Mouse (Mus musculus) right cerebral cortex, postnatal 10 days (tissue): Measurements from ENCODE around the gene Gm42417.
"Not testable (repeated sequence)": the region's sequence is repeated elsewhere in the genome, so short reads cannot be mapped to it uniquely, and the experiment has no call there.

ENCODE experiments used
- DNase-seq, 2 experiments: peaks; one replicate each; pipeline ENCODE4 v3.0.0; 2021; ENCODE audit warnings: low spot score in 2 of 2

The Gm42417 gene

DNA sequence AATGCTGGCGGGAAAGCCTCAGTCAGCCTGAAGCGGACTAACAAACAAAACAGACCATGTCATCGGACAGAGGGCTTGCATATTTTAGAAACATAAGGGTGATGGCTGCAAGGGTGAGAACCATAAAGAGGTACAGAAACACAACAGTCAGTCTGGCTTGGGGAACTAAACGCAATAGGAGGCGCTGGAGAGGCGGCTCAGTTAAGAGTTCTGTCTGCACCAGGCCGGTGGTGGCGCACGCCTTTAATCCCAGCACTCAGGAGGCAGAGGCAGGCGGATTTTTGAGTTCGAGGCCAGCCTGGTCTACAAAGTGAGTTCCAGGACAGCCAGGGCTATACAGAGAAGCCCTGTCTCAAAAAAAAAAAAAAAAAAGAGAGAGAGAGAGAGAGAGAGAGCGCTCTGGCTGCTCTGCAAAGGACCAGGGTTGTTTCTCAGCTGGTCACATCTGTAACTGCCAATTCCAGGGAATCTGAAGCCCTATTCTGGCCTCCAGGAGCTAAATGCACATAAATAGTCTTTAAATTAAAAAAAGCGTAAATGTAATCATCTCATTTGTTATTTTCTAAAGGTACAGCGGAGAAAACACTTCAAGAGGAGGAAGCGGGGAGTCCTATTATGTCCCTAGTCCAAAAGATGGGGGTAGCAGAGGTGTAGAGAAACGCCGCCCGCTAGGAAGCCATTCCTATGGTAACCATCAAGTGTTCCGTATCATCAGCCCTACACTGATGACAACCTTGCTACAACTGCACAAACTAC is 6.8 kb upstream of the Gm42417 start:
- DNase-seq, result no peak

DNA sequence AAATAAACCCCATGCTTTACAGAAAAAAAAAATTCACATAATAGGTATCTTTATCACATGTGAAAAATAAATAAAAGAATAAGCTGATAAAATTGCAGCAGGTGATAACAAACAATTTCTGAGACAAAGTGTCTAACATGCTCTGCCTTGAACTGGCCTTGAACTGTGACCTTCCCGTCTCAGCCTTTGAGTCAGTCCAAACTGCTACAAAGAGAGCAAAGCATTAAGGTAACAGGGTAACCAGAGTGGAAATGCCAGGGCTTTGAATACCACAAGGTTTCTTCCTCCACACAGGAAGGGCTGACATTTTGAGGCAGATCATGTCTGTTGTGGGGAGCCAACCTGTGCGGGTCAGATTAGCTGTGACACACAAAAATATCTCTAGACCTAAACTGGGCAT is 6.2 kb upstream of the Gm42417 start:
- DNase-seq, result no peak

DNA sequence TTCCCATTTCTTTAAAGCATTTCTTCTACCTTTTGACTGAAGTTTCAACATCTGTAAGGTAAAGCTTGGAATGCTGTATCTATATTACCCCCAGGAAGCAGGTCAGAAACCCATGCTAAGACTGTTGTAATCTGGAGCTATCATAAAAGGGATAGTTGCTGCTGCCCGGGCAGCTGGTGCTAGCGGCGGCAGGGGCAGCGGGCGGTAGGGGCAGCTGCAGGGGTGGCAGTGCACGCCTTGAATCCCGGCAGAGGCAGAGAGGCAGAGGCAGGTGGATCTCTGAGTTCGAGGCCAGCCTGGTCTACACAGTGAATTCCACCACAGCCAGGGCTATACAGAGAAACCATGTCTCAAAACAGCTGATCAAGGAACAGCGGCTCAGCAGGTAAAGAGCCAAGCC is 3.7 kb upstream of the Gm42417 start:
- DNase-seq, result no peak

DNA sequence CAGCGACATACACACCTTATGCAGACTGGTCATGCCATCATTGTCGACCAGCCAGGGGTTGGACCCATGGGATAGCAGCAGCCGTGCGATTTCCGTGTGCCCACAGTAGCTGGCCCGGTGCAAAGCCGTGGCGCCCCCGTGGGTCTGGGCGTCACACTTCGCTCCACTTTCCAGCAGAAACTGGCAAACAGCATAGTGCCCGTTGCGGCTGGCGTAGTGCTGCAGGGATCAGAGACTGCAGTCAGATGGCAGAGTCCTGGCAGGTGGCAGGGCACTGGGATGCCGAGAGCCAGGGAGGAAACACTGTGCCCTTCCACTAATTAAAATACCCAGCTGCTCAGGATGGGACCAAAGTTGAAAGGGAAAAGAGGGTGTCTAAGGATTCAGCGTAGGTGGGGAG is 2.6 kb upstream of the Gm42417 start:
- no peak for DNase-seq

DNA sequence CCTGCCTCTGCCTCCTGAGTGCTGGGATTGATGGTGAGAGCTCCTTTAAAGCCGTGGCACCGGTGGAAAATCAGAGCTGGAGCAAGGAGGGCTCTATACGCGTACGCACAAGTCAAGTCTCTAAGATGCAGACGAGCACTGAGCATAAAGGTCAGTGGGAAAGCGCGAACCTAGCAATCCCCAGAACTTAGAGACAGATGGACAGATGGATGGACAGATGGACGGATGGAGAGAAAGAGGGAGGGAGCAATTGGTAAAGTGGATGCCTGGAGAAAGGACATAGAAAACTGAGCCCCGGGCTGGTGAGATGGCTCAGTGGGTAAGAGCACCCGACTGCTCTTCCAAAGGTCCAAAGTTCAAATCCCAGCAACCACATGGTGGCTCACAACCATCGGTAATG is 1.6 kb upstream of the Gm42417 start:
- DNase-seq, result no peak

DNA sequence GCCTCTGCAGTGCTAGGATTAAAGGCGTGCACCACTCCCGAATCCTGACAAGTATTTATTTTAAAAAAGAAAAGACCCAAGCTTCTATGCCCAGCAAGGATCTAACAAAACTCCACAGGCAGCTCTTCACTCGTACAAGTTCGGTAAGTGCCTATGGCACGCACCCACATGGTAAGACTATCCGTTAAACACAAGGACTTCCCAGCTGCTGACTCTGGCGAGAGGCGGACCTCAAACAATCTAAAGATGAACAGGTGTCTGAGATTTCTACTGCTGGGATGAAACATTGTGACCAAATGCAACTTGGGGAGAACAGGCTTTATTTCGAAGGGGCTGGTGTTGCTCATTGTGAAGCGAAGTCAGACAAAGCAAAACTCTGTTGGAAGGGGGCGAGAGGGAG is 903 bp upstream of the Gm42417 start:
- no peak for DNase-seq

DNA sequence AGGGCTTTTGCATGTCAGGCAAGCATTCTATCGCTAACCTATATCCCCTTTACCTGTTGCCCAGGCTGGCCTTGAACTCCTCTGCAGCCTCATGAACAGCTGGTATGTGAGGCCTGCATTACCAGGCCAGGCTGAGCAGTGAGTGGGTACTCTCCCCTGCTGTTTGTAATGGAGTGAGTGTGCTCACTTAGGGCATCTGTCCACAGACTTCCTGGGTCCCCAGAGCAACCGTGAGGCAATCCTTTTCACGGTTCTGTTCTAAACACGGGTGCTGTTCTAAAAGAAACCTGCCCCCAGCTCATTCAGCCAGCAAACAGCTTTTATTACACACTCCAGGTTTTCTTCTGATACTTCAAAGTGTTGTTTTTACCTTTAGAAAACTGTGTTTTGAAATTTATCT is 502 bp downstream of the Gm42417 start:
- DNase-seq, result no peak

DNA sequence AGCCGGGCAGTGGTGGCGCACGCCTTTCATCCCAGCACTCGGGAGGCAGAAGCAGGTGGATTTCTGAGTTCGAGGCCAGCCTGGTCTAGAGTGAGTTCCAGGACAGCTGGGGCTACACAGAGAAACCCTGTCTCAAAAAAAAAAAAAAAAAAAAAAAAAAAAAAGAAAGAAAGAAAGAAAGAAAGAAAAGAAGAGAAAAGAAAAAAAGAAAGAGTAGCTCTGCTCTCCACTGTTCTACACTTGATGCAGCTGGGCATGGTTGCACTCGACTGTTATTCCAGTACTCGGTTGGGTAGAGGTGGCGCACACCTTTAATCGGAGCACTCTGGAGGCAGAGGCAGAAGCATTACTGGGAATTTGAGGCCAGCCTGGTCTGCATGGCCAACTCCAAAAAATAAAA is 2.4 kb downstream of the Gm42417 start, which contains the start of gene Ankrd23:
Ankrd23 (minus strand) TSS at position 101 of the 400 bp plus-strand sequence.
- DNase-seq, result not testable (repeated sequence)

DNA sequence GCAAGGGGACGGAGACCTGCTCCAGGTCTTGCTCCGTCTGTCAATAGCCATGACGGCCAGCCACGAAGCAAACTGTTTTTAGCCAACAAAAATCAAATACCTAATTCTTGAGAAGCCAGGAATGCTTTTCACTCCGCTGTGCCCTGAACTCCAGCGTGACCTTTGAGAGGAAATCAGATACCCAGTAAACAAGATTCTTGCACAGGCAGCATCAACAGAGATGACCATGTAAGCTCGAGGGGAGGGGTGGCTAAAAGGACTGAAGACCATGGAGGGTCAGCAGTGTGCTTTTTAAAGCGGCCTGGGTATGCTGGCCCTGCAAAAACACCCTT is 2.9 kb downstream of the Gm42417 start:
- no peak for DNase-seq

DNA sequence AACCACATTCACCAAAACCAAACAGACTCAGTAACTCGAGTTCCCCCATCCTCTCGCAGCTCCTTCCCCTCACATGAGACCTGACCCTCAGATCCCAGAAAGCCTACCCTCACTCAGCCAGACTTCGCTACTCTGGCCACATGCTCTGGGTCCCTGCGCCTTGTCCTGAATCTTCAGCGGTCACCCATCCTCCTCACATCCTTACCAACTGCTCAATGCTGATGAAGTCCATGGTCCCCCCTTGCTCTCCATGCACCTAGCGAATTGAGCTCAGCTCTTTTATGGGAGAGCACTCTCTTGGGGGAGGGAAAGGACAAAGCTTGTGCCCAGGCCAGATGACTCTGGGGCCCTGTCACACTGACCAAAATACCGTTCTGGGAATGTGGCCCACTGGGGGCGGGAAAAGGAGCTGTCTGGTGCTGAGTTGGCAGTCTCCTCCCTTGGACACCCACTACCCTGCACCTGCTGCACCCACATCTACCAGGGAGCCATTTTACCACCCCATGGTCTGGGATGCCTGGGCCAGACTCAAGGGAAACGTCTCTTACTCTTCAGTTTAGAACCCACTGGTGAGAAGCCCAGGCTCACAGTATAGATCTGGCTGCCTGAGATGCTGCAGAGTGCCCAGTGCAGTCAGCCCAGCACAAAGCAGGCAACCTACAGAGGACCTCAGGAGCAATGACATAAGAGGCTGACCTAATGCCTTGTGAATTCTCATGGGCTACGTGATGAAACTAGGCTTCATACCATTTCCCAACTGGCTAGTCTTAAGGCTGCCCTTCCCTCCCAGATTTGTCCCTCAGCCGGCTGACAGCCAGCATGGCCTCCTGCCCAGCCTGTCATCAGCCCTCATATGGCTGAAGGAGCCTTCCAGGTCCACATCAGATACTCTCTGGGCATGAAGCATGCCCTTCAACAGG is 3.5 kb downstream of the Gm42417 start:
- no peak for DNase-seq

DNA sequence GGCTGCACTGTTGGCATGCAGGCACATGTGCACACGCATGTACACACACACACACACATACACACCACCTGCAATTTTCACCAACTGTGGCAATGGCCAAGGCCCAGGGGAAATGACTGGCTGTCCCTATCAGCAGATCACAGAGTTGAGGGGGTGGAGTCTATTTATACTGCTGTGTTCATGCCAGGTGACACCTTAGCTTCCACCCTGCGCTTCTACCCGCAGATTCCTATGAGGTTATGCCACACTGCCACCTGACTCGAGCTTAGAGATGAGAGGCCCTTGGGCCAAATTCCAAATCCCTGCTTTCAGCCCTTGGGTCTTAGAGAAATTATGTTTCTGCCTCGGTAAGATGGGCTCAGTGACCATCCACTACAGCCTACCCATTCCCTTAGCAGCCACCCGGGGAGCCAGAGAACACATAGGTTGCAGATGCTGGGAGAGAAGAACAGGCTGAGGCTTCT is 4.6 kb downstream of the Gm42417 start:
- no peak for DNase-seq

DNA sequence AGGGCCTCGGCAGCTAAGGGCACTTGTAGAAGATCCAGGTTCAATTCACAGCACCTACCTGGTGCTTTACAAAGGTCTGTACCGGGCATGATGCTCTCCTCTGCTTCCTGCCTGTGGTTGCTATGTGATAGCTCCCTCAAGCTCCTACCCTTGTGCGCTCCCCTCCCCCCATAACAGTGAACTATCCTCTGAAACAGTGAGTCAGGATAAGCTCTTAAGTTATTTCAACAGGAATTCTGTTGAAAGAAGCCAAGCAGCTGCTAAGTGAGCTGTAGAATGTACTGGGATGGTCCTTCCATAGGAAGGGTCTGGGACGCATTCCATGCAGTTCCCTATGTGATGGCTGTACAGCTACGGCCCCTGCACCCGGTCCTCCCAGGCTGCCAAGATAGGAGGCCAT is 5.7 kb downstream of the Gm42417 start:
- DNase-seq, result no peak

DNA sequence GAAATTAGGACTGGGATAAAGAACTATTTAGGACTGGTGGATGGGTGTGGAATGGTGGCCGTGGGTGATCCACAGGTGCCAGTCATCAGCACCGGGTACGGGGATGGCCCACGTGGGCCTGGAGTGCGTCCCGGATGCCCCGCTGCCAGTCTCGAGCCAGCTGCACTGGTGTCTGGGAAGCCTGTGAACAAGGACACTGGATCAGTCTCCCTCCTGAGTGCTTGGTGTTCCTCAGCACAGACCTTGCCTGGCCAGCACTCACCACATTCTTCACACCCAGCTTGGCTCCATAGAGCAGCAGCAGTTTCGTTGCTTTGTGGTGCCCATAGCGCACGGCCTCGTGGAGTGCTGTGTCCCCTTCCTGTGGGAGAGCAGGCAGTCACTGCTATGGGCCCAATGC is 7.8 kb downstream of the Gm42417 start:
- no peak for DNase-seq

DNA sequence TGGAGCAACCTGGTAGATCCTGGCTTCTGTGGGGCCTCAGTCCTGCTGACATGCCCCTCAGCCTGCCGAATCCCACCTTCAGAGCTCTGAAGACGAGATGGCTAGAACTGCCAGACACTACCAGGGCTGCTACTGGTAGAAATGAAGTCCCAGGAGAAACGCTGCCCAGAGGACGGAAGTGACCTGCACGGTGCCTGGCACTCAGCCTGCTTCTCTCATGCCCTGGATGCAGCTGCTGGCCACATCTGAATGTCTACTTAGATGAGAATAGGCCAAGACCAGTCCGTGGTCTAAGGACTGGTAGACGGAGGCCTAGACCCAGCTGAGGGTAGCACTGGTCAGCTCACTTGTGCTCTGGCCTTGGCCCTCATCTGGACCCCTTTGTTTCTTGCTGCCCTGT is 8.3 kb downstream of the Gm42417 start:
- no peak for DNase-seq

DNA sequence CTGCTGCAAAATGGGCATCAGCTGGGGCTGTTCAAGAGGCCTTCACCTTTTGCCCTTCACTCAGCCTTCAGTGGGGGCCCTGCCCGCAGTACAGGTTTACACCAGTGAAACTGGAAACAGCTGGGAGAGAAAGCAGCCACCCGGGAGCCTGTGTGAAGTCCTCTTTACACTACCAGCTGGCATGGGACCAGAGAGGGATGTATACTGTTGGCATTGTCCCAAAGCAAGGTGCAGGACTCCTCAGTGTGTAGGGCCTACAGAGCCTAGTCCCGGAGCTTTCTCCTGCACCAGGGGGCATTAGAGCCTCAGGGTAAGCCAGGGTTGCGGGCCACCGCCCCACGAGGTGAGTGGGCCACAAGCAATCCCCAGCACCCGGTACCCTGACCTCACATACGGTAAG is 8.7 kb downstream of the Gm42417 start:
- no peak for DNase-seq

DNA sequence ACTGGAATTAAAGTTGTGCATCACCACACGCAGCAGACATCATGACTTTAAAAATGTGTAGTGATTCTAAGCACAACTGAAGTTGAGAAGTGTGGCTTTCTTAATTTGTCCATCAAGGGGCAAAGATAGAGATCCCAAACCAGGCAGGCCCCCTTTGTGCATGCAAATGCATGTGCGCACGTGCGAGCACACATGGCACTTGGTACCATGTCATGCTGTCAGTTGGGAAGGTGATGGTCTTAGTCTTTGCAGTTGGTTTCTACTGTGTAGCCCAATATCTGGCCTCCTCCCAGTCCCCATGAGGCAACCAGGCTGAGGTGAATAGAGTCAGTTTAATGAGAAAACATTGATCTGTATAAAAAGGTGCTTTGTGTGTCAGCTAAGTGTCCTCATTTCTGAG is 9.4 kb downstream of the Gm42417 start:
- no peak for DNase-seq

DNA sequence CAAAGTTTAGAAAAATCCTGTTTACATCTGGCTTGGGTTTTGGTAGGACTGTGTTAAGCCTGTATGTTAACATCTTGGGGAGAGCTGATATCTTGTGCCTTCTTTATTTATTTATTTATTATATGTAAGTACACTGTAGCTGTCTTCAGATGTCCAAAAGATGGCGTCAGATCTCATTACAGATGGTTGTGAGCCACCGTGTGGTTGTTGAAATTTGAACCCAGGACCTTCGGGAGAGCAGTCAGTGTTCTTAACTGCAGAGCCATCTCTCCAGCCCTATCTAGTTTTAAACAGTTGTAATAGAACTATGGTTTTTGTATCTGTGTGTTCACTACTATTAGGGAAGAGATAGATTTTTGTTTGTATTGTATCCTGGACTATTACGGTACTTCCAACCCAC is 10.0 kb downstream of the Gm42417 start:
- no peak for DNase-seq

DNA sequence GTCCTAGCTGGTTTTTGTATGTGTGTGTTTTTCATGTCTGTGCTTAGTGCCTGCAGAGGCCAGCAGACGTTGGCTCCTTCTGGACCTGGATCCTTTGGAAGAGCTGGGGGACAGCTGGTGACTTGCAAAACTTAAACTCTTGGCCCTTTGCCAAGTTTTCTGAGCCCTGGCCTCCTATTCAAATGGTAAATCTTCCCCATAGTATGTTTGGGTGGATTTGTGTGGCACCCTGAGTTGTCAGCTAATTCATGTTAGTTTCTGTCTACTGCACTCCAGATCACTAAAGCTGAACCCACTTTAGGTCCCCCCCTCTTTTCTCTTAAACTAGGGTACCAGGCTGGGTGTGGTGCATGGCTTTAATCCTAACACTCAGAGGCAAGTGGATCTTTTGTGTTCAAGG is 10.9 kb downstream of the Gm42417 start:
- DNase-seq, result no peak

DNA sequence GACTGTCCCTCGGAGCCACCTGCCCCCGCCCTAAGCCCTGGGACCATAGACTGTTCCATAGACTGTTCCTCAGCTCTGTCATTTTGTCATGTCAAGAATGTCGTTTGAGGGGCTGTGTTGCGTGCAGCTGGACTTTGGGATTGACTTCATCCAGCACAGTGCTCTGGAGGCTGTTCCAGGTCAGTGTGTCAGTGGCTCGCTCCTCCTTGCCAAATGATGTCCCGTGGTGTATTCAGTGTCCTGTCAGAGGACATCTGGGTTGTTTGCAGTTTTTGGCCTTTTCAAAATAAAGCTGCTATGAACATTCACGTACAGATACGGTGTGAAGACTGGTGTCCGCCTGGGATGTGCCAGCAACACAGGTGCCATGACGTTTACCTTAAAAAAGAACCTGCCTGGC is 12.3 kb downstream of the Gm42417 start:
- DNase-seq, result no peak

DNA sequence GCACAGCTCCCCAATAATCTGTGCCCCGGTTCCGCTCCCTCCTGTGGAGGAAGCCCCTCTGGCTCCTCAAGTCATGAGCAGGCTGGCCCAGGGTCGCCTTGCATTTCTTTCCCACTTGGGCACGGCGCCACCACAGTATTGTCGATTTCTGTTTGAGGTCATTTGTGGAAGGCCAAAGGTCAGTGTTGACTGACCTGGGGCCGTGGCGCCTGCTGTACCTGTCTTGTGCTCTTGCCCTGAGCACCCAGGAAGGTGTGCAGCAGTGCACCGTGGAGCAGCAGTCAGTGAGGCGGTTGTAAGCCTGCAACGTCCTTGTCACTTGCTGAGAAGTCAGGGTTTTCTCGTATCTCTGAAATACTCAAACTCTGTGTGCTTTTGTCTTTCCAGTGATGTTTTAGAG is 13.5 kb downstream of the Gm42417 start:
- no peak for DNase-seq

DNA sequence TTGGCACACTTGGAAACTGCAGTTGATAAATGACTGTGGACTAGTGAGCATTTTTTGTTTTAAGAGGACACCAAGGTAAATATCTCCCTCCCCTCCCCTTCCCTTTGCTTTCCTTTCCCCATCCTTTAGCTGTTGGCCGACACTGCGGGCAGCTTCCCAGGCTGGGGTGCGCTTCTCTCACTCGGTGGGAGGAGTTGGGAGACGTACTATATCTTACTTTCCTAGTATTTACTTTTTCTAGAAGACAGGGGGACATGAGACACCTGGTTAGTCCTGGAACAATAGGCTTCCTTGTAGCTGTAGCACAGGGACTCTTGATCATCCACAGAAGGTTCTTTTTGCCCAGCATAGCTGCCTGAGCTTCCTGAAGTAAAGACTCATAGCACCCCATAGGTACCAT is 15.2 kb downstream of the Gm42417 start:
- DNase-seq, result no peak

DNA sequence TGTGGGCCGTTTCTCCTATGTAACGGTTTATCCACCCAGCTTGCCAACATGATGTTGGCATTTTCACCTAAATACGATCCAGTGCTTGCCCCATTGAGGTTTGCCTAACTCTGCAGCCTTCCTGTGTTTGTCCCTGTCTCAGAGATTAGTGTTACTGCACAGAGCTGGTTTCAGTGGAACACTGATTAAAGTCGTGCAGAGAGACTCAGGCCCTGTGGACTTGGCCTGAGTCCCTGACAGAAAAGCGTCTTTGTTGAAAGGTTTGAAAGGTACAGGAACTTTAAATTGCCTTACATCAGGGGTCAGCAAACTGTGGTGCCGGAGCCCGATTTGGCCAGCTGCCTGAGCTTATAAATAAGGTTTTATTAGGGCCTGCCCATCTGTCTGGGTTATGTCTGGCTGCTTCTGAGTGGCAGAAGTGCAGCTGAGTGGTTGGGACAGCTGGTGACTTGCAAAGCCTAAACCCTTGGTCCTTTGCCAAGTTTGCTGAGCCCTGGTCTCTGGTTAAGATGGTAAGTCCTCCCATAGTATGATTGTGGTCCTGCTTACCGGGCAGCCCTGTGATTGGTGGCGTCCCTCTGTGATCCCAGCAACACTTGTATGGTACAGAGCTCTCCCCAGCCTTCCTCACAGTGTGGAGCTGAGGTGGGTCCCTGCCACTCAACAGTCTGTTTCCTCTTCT is 15.8 kb downstream of the Gm42417 start:
- no peak for DNase-seq

DNA sequence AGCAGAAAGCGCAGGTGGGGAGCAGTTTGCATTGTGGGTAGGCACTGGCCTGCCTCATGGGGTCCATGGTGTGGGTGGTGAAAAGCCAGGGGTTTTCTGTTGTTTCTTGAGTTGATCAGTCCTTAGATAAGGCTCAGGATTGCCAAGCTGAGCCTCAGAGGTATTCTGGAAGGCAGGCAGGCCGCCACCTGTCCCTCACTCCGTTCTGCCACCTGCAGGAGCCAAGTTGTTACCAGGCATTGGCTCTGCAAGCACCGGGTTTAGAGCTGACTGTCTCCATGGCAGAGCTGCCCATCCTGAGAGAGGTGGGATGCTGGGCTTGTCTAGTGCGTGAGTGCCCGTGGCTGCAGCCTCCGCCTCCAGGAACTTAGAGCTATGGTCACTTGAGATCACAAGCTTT is 17.0 kb downstream of the Gm42417 start:
- DNase-seq, result no peak
